Mouse (Mus musculus) layer of hippocampus, adult 11-12 months (tissue): ENCODE measurements around the gene Crhr2.

Experiments used
- DNase-seq: peaks from one replicate; pipeline ENCODE4 v3.0.0; 2022; ENCODE audit warnings: low spot score

Gene Crhr2

DNA sequence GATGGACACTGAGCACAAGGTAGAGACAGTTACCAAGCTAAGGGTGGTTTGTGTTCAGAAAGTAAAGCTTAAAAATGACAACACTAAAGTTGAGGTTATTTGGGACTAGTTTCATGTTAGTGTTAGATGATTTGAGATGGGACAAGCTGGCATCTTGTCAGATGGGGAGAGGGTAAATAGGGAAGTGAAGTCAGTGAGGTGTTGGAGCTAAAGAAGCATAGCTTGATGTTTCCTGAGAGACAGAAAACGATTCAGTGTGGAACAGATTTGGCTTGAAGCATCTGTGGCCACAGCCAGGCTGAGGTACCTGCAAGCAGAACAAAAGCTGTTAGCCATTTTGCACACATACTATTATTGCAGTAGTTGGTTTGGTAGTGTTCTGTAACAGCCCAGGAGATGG, 87.5 kb downstream of the Crhr2 start:
- DNase-seq, result no peak

DNA sequence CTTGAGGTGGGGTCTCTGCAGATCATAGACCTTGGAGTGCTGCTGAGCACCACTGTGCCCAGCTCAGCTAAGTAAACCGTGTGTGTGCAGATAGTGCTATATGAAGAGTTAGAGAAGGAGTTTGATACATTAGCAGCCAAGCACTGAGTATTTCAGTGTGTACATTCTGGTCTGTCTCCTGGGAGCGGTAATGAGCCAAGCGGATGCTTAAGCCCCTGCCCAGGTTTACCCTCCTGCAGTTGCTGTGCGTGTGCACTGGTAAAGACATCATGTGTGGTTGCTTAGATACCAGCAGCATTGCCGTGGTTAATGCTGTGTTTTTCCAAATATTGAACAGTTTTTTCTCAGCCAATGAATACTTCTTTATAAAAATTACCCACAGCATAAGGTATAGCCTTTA, 88.3 kb downstream of the Crhr2 start:
- no peak for DNase-seq

DNA sequence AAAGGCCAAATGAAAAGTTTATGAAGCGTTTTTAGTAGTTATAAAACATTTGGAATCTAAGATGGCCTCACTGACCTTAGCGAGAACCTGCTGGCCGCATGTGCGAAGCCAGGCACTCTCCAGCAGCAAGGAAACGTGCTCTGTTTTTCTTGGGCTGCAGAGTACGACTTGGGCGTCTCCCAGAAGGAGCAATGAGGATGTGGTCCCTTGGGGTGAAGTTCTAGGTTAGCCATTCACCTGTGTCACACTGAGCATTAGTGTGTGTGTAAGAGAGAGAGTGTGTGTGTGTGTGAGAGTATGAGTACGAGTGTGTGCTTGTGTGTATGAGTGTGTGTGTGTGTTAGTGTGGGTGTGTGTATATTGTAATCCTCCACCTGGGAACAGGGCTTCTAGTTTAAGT, 89.6 kb downstream of the Crhr2 start:
- no peak for DNase-seq
